Mouse (Mus musculus): ENCODE data around the gene Crkl. TPM values are rescaled to one million over a fixed set of nuclear protein-coding genes. Genes with fewer than 3 reads are reported as not detected.
"Not testable (repeated sequence)": the region's sequence is repeated elsewhere in the genome, so short reads cannot be mapped to it uniquely, and the experiment has no call there.

Crkl gene
- total RNA-seq, 2 experiments from 2014 or later = 17.8 to 24.6 TPM

- no peak for ATAC-seq (replicated peaks; ENCODE audit: poor library complexity)
These were observed 29.7 kb downstream of the Crkl start for GRCm38 (mm10) chr16:17481465-17481864.

- no peak for ATAC-seq (replicated peaks; ENCODE audit: poor library complexity)
These were observed 34.7 kb downstream of the Crkl start for GRCm38 (mm10) chr16:17486505-17486904.

GRCm38 (mm10) chr16:17488478-17489468 is 37.0 kb downstream of the Crkl start:
- ATAC-seq (replicated peaks; ENCODE audit: poor library complexity) = peak; percentile 49

GRCm38 (mm10) chr16:17489469-17490111 is 37.8 kb downstream of the Crkl start, which contains the start of gene Aifm3:
Gene Aifm3 (plus strand): TSS chr16:17489611.
- ATAC-seq (replicated peaks; ENCODE audit: poor library complexity) = peak; percentile 37

- no peak for ATAC-seq (replicated peaks; ENCODE audit: poor library complexity)
These were observed 39.4 kb downstream of the Crkl start for GRCm38 (mm10) chr16:17491154-17491553.

- ATAC-seq (replicated peaks; ENCODE audit: poor library complexity) = peak; percentile 59
These were observed 40.2 kb downstream of the Crkl start for GRCm38 (mm10) chr16:17491896-17492561.

- ATAC-seq (replicated peaks; ENCODE audit: poor library complexity) = no peak
These were observed 44.9 kb downstream of the Crkl start for GRCm38 (mm10) chr16:17496499-17497305.

- no peak for ATAC-seq (replicated peaks; ENCODE audit: poor library complexity)
These were observed 47.6 kb downstream of the Crkl start for GRCm38 (mm10) chr16:17499249-17499883.

- ATAC-seq (replicated peaks; ENCODE audit: poor library complexity) = no peak
These were observed 50.9 kb downstream of the Crkl start for GRCm38 (mm10) chr16:17502681-17503080.

GRCm38 (mm10) chr16:17507018-17507552 is 55.3 kb downstream of the Crkl start:
- ATAC-seq (replicated peaks; ENCODE audit: poor library complexity) = no peak

GRCm38 (mm10) chr16:17508031-17508430 is 56.2 kb downstream of the Crkl start:
- not testable (repeated sequence) for ATAC-seq (replicated peaks; ENCODE audit: poor library complexity)

GRCm38 (mm10) chr16:17508546-17509239 is 56.9 kb downstream of the Crkl start, which contains the start of gene Lztr1:
Gene Lztr1 (plus strand): TSS chr16:17508688.
- ATAC-seq (replicated peaks; ENCODE audit: poor library complexity) = peak; percentile 93

GRCm38 (mm10) chr16:17509240-17509597 is 57.4 kb downstream of the Crkl start:
- no peak for ATAC-seq (replicated peaks; ENCODE audit: poor library complexity)

GRCm38 (mm10) chr16:17510143-17510542 is 58.4 kb downstream of the Crkl start:
- no peak for ATAC-seq (replicated peaks; ENCODE audit: poor library complexity)

GRCm38 (mm10) chr16:17510686-17511085 is 58.9 kb downstream of the Crkl start:
- ATAC-seq (replicated peaks; ENCODE audit: poor library complexity) = no peak

- ATAC-seq (replicated peaks; ENCODE audit: poor library complexity) = no peak
These were observed 59.6 kb downstream of the Crkl start for GRCm38 (mm10) chr16:17511431-17511830.

GRCm38 (mm10) chr16:17518910-17519309 is 67.1 kb downstream of the Crkl start:
- no peak for ATAC-seq (replicated peaks; ENCODE audit: poor library complexity)

GRCm38 (mm10) chr16:17524156-17524555 is 72.4 kb downstream of the Crkl start:
- ATAC-seq (replicated peaks; ENCODE audit: poor library complexity) = no peak

GRCm38 (mm10) chr16:17525524-17525923 is 73.7 kb downstream of the Crkl start:
- ATAC-seq (replicated peaks; ENCODE audit: poor library complexity) = no peak
